Mouse (Mus musculus) midbrain, embryonic 12.5 days (tissue): ENCODE data around the gene Ccnb1ip1. TPM values are rescaled to one million over a fixed set of nuclear protein-coding genes. Genes with fewer than 3 reads are reported as not detected.
A peak's percentile ranks its signal among the peaks of the same experiment; 100 is the strongest.
"Not testable (repeated sequence)": the region's sequence is repeated elsewhere in the genome, so short reads cannot be mapped to it uniquely, and the experiment has no call there.

Experiments used
- ATAC-seq: fragments of 200-750 bp; cut with Nextera tagmentation; 2 replicates; pipeline ENCODE4 v1.8.0; 2017; ENCODE audit warnings: low read depth, moderate TSS enrichment, moderate library complexity; ENCODE audit not compliant: low FRiP score
- H3K27ac ChIP-seq: fragments of 300-500 bp; sonication (generic); replicated peaks from 2 replicates; pipeline ENCODE4 v1.5.1; 2016; ENCODE audit warnings: mild to moderate bottlenecking
- H3K27me3 ChIP-seq: fragments of 300-500 bp; sonication (generic); 2 replicates; pipeline ENCODE4 v1.6.1; 2016; ENCODE audit warnings: mild to moderate bottlenecking
- H3K36me3 ChIP-seq: fragments of 300-500 bp; sonication (generic); 2 replicates; pipeline ENCODE4 v1.6.1; 2016
- H3K4me1 ChIP-seq: fragments of 300-500 bp; sonication (generic); 2 replicates; pipeline ENCODE4 v1.6.1; 2016
- H3K4me2 ChIP-seq: fragments of 300-500 bp; sonication (generic); replicated peaks from 2 replicates; pipeline ENCODE4 v1.6.1; 2016; ENCODE audit warnings: mild to moderate bottlenecking, moderate library complexity
- H3K4me3 ChIP-seq: fragments of 300-500 bp; sonication (generic); 2 replicates; pipeline ENCODE4 v1.5.1; 2016; ENCODE audit warnings: mild to moderate bottlenecking
- H3K9ac ChIP-seq: fragments of 300-500 bp; sonication (generic); replicated peaks from 2 replicates; pipeline ENCODE4 v1.6.1; 2016; ENCODE audit warnings: mild to moderate bottlenecking, moderate library complexity
- H3K9me3 ChIP-seq: fragments of 300-500 bp; sonication (generic); 2 replicates; pipeline ENCODE4 v1.6.1; 2016; ENCODE audit warnings: mild to moderate bottlenecking
- WGBS: fragments of 180-500 bp; shearing (Covaris S2); methylation state at CpG from one replicate; pipeline ENCODE4 v1.1.7; 2016; 5-methylcytosine and 5-hydroxymethylcytosine counted together
- polyA plus RNA-seq: library from polyadenylated mRNA; unstranded; fragments of >200 nt; fragmentation: Nextera tagmentation; extraction: Ambion mirVana; gene quantifications from 2 replicates; pipeline ENCODE4 v1.2.1, GENCODE M21; 2016

Gene Ccnb1ip1
- not detected in 2 replicates for polyA plus RNA-seq

DNA sequence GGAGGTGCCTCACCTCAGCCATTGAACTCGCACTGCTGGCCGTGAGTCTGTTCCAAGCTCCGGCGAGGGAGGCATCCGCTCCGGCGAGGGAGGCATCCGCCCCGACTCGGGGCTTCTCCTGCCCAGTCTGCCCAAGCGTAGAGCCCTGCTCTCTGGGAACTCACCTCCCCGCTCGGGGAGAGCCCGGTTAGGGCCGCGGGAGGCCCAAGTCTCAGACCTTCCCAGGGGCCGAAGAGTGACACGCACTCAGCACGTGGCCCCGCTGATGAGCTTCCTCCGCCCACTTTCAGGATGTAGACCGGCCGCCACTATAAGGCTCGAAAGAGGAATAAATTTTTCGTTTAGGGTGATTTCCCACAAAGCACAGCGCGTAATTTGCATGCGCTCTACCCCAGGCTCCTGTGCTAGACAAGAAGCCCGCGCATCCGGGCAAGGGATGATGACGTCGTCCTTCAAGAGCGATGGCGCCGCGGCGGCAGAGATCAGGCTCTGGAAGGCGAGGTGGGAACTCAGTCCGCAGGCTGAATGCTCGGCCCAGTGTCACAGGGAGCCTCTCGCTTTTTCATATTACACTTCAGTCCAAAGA lies at the start of gene Ccnb1ip1, which contains the start of gene Parp2:
Ccnb1ip1 (minus strand) TSS at position 246 of the 586 bp plus-strand sequence.
Parp2 (plus strand) TSS at position 355 of the 586 bp plus-strand sequence.
- H3K36me3 ChIP-seq = peaks cover 23% of the 10 kb centered on the region
- under 1% methylated on average over 42 of the region's 42 CpGs for WGBS
- H3K27me3 ChIP-seq = no peaks in the 10 kb centered on the region; the same call in 1 of the 2 replicates
- H3K27ac ChIP-seq = peak within 1 kb of the TSS; percentile 87
- peaks cover 4% of the 10 kb centered on the region for H3K4me1 ChIP-seq
- no peaks in the 10 kb centered on the region for H3K9me3 ChIP-seq
- peak; percentile 98 for ATAC-seq
- peak within 1 kb of the TSS; percentile 59 for H3K9ac ChIP-seq
- peak within 1 kb of the TSS; percentile 58 for H3K4me2 ChIP-seq
- H3K4me3 ChIP-seq = peak within 1 kb of the TSS; percentile 48

DNA sequence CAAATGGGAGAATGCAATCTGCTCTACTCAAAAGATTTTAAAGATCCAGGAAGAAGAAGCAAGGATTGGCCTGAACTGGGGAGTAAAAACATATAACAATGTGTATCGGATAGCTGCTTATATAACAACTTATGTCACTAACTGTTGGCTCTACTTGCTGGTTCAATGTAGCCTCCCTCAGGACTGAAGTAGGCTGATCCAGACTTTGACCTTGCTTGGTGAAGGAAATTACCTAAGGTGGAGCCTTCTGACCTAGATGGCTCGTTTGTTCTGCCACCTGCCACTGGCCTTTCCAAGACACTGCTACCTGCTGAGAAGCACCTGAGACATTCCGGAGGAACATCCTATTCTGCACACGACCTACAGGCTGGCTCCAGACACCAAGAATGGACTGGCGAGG lies 48.3 kb upstream of the Ccnb1ip1 start:
- Histone ChIP-seq H3K4me1 (no peaks in the 10 kb centered on the region), H3K9me3 (no peaks in the 10 kb centered on the region), H3K4me2 (no peak overlapping the region), H3K9ac (no peak overlapping the region), H3K27me3 (no peaks in the 10 kb centered on the region), H3K27ac (no peak overlapping the region), H3K4me3 (no peak overlapping the region), H3K36me3 (peaks cover 7% of the 10 kb centered on the region; the same call in 1 of the 2 replicates)
- ATAC-seq = no peak
- WGBS = 91% methylated on average over 5 of the region's 5 CpGs

DNA sequence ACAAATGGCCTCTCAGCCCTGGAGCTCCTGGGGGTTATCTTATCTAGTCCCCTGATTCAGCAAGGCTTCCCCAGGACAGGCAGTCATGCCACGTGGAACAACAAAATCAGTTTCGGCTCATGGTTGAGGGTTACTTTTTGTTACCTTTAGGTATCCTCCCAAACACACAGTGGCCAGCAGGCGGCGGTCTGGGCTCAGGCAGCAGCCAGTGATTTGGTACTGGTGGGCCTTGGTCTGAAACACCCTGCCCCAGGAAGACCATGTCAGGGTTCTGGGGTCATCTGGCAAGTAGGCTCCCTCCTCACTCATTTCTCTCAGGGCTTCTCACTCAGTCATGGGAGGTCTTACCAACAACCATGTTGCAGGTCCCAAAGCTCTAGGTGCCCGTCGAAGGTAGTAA lies 29.7 kb upstream of the Ccnb1ip1 start:
- Histone ChIP-seq H3K9me3 (no peaks in the 10 kb centered on the region), H3K4me2 (no peak overlapping the region), H3K4me3 (no peak overlapping the region), H3K27me3 (no peaks in the 10 kb centered on the region), H3K4me1 (no peaks in the 10 kb centered on the region), H3K9ac (no peak overlapping the region), H3K36me3 (no peaks in the 10 kb centered on the region), H3K27ac (no peak overlapping the region)
- 68% methylated on average over 6 of the region's 6 CpGs for WGBS
- ATAC-seq = no peak

DNA sequence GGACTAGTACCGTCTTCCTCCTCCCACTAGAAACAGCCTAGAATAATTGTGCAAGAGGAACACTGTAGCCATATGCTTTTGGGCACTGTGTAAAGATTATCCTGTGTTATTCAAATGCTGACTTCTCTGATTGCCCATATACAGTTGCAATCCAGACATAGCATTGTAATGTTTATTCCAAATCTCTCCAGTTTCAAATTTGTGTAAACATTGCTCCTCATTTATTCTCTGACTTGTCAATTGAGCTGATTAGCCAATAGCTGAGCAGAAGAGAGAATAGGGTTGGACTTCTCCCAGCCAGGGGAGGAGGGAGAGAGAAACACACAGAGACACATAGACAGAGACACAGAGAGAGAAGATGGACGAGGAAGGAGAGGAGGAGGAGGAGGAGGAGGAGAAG lies 26.9 kb upstream of the Ccnb1ip1 start:
- 69% methylated on average over 2 of the region's 2 CpGs for WGBS
- H3K4me1 ChIP-seq = no peaks in the 10 kb centered on the region
- H3K27me3 ChIP-seq = no peaks in the 10 kb centered on the region
- no peak overlapping the region for H3K4me3 ChIP-seq
- H3K4me2 ChIP-seq = no peak overlapping the region
- H3K36me3 ChIP-seq = no peaks in the 10 kb centered on the region
- H3K9ac ChIP-seq = no peak overlapping the region
- H3K9me3 ChIP-seq = no peaks in the 10 kb centered on the region
- ATAC-seq = no peak
- H3K27ac ChIP-seq = no peak overlapping the region

DNA sequence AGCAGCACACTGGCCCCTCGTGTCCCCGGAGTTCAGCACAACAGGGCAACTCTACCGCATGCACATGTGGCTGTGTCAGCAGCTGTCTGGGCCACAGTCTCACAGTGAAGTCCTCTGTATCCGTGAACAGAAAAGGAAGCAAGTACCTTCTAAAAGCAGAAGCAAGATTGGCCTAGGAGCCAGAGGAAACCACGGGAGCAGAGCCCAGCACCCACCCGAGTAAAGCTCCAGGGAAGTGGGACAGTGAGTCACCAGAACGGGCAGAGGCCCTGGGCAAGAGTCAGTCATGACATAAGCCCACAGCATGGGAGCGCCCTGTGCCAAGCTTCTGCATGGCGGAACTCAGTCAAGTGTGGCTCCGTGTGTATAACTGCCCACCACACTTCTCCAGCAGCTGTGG lies 26.4 kb upstream of the Ccnb1ip1 start:
- ATAC-seq = no peak
- no peak overlapping the region for H3K27ac ChIP-seq
- no peak overlapping the region for H3K9ac ChIP-seq
- no peak overlapping the region for H3K4me3 ChIP-seq
- H3K27me3 ChIP-seq = no peaks in the 10 kb centered on the region
- no peaks in the 10 kb centered on the region for H3K9me3 ChIP-seq
- H3K4me1 ChIP-seq = no peaks in the 10 kb centered on the region
- WGBS = 84% methylated on average over 10 of the region's 10 CpGs
- H3K4me2 ChIP-seq = no peak overlapping the region
- H3K36me3 ChIP-seq = no peaks in the 10 kb centered on the region

DNA sequence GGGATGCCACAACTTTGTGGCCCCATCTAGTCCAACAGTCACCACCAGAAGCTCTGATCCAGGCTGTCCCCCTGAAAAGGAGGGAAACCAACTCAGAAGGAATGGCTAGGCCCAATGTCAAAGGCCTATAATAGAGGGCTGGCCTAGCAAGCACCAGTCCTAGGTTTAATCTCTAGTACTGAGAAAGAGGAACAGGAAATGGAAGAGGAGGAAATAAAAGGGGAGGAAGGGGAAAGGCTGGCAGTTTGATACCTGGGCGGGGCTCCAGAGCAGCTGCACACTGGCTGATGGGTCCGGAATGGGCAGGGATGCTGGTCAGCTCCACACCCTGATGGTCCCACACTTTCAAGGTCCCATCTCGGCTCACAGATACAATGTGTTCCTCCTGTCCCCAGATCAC lies 22.3 kb upstream of the Ccnb1ip1 start:
- ATAC-seq = no peak
- Histone ChIP-seq H3K9ac (no peak overlapping the region), H3K9me3 (no peaks in the 10 kb centered on the region), H3K4me3 (no peak overlapping the region), H3K4me2 (no peak overlapping the region), H3K27ac (no peak overlapping the region), H3K27me3 (no peaks in the 10 kb centered on the region), H3K4me1 (no peaks in the 10 kb centered on the region), H3K36me3 (no peaks in the 10 kb centered on the region; the same call in 1 of the 2 replicates)
- 87% methylated on average over 3 of the region's 3 CpGs for WGBS

DNA sequence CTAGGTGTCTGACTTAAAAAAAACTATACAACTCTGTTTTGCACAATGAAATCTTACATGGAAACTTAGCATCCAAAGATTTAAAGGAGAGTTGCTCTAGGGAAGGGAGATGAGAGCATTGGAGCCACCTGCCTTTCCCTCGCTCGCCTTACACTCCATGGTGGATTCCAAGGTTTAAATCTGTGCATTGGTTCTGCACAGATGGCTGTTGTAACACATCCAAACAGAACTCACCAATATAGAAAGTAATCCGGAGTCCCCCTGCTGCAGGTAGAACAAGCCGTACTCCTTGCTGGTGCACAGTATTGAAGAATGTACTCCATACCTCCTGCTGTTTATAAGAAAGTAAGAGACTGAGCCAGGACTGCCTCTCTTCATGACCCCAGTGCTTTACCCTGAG lies 19.0 kb upstream of the Ccnb1ip1 start:
- WGBS = 90% methylated on average over 4 of the region's 4 CpGs
- no peak overlapping the region for H3K27ac ChIP-seq
- H3K27me3 ChIP-seq = no peaks in the 10 kb centered on the region
- H3K36me3 ChIP-seq = peaks cover 19% of the 10 kb centered on the region
- no peak overlapping the region for H3K4me2 ChIP-seq
- no peaks in the 10 kb centered on the region for H3K9me3 ChIP-seq
- no peak overlapping the region for H3K9ac ChIP-seq
- no peaks in the 10 kb centered on the region for H3K4me1 ChIP-seq
- ATAC-seq = no peak
- H3K4me3 ChIP-seq = no peak overlapping the region

DNA sequence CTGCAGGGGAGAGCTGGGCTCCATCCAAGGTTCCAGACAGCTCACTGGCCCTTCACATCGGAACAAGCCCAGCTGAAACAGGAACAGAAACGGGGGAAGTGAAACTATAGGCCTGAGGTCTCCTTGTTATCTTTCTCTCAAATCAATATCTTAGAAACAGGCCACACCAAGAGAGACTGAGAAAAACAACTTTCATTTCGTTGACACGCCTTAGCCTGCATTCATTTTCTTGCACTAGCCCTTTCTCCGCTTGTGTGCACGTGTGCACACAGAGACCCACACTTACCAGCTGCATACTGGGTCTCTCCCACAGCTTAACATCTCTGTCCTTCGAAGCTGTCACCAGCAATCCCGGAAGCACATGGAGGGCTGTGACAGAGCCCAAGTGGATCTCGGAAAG lies 16.7 kb upstream of the Ccnb1ip1 start:
- no peak overlapping the region for H3K4me2 ChIP-seq
- H3K4me3 ChIP-seq = no peak overlapping the region
- no peaks in the 10 kb centered on the region for H3K9me3 ChIP-seq
- 94% methylated on average over 9 of the region's 9 CpGs for WGBS
- H3K9ac ChIP-seq = no peak overlapping the region
- no peaks in the 10 kb centered on the region for H3K27me3 ChIP-seq
- ATAC-seq = no peak
- H3K4me1 ChIP-seq = no peaks in the 10 kb centered on the region
- peaks cover 43% of the 10 kb centered on the region for H3K36me3 ChIP-seq
- H3K27ac ChIP-seq = no peak overlapping the region

DNA sequence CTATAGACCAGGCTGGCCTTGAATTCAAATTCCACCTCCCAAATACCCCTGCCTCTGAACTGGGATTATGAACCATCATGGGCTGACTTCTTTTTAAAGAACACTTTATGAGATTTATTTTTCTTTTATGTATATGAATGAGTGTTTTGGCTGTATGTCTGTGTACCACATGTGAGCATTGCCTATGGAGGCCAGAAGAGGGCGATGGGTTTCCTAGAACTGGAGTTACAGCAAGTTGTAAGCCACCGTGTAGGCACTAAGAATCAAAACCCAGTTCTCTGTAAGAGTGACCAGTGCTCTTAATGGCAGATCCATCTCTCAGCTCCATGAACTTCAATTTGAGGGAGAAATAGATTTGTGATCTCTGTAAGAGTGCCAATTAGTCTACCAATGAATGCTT lies 15.7 kb upstream of the Ccnb1ip1 start:
- peaks cover 50% of the 10 kb centered on the region for H3K36me3 ChIP-seq
- WGBS = 79% methylated on average over 2 of the region's 2 CpGs

DNA sequence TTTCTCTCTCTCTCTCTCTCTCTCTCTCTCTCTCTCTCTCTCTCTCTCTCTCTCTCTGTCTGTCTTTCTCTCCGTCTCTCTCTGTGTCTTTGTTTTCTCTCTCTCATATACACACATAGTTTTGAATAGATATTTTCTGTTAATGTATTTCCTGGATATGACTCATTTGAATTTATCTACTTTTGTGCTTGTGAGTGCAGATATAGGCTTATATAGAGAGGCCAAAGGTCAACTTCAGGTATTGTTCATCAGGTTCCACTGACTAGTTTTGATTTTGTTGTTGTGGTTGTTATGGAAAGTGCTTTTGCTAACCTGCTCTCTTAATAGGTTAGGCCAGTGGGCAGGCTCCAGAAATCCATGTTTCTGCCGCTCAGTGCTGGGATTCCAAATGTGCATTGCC lies 5.5 kb upstream of the Ccnb1ip1 start:
- WGBS = 97% methylated on average over 2 of the region's 2 CpGs
- Histone ChIP-seq H3K9ac (no peak overlapping the region), H3K4me3 (no peak overlapping the region), H3K27ac (no peak overlapping the region), H3K27me3 (no peaks in the 10 kb centered on the region), H3K9me3 (no peaks in the 10 kb centered on the region), H3K4me1 (peaks cover 4% of the 10 kb centered on the region), H3K36me3 (peaks cover 70% of the 10 kb centered on the region), H3K4me2 (no peak overlapping the region)
- no peak for ATAC-seq

More for the DNA sequence above, 15.7 kb upstream of the Ccnb1ip1 start:
- H3K9me3 ChIP-seq = no peaks in the 10 kb centered on the region
- no peaks in the 10 kb centered on the region for H3K27me3 ChIP-seq
- H3K4me1 ChIP-seq = no peaks in the 10 kb centered on the region
- ATAC-seq = no peak
- no peak overlapping the region for H3K4me2 ChIP-seq
- no peak overlapping the region for H3K9ac ChIP-seq
- H3K27ac ChIP-seq = no peak overlapping the region
- no peak overlapping the region for H3K4me3 ChIP-seq

DNA sequence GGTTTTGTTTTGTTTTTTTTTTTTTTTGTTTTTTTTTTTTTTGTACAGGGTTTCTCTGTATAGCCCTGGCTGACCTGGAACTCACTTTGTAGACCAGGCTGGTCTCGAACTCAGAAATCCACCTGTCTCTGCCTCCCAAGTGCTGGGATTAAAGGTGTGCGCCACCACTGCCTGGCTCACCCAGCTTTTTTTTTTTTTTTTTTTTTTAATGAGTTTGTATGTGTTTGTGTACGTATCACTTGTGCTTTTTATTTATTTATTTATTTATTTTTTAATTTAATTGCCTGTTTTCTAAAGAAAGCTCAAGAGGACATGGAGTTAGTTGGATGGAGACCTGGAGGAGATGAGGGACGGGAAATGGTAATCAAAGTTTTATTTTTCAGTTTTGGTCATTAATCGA lies 1.1 kb downstream of the Ccnb1ip1 start:
- not testable (repeated sequence) for H3K9ac ChIP-seq, H3K27me3 ChIP-seq, H3K4me1 ChIP-seq, H3K9me3 ChIP-seq, H3K27ac ChIP-seq, H3K4me3 ChIP-seq, ATAC-seq
- WGBS = 91% methylated on average over 5 of the region's 5 CpGs
- H3K36me3 ChIP-seq = peaks cover 12% of the 10 kb centered on the region
- peak overlapping the region; percentile 58; the same call in 1 of the 2 replicates for H3K4me2 ChIP-seq

DNA sequence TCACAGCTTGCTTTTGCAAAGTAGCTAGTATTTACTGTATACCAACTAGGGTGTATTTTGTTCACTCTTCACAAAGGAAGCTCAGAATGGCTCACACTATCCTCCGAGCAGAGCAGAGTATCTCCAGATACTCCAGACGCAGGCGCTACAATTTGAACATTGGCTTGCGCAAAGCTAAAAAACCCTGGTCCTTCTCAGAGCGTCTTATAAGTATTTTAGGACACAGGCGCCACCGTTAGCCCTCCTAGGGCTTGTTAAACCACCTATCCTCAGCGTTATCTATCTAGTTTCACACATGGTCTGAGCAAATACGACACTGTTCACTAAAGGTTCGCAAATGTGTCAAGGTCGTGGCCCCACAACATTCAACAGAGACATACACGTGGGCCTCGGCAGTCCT lies 2.8 kb downstream of the Ccnb1ip1 start:
- H3K9me3 ChIP-seq = no peaks in the 10 kb centered on the region
- H3K4me1 ChIP-seq = peaks cover 6% of the 10 kb centered on the region
- ATAC-seq = no peak
- H3K27me3 ChIP-seq = no peaks in the 10 kb centered on the region; the same call in 1 of the 2 replicates
- no peak overlapping the region for H3K4me2 ChIP-seq
- 74% methylated on average over 13 of the region's 13 CpGs for WGBS
- no peak overlapping the region for H3K9ac ChIP-seq
- H3K36me3 ChIP-seq = no peaks in the 10 kb centered on the region
- H3K27ac ChIP-seq = no peak overlapping the region
- no peak overlapping the region for H3K4me3 ChIP-seq
